Comparison of ENCODE assay signal across 16 mouse cellular contexts in the genomic region with DNA sequence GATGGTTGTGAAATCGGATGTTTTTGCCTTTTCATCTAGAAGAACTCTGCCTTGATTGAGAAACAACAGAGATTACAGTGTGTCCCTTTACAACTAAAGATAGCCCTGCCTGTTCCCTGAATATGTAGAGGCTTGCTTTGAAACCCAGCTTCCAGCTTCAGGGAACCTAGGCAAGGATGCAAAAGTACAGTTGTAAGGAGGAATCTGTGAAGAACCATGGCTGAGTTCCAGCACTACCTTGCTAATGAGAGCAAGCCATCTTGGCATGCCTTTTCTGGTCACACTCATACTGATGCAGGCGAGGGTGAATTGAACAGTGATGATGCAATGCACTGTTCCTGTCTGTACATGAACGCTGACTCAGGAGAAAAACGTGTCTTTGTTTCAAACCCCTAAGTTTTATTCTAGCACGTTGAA.
DNase-seq lines count a peak whose midpoint lies in the region; ATAC-seq and TF ChIP-seq lines count a peak whose summit lies in the region.
"Had no signal": no experiment of that assay in that cellular context is flagged by ENCODE, and none has a peak within 500 bp of the region (broad histone marks: within the 10 kb centered on the region; RNA-seq: fewer than 3 reads in every experiment).

No protein-coding gene starts in this region.

- DNase-seq in heart, adult 18-20 months = peak; percentile 14 to 19
- no peak for DNase-seq in heart, embryonic 10.5 days (ENCODE audit: low spot score)
- DNase-seq in lung, adult 2 months = peak; percentile 7
- no peak for DNase-seq in lung, postnatal 14 days
- no peak for DNase-seq in gastrocnemius, postnatal 36 days
- DNase-seq in embryo, embryonic 9.5 days (ENCODE audit: extremely low spot score) = no peak
- DNase-seq: adrenal gland, postnatal 36 days; cerebellum, adult 8-10 months; right cerebral cortex, postnatal 4 days had no signal

- no peak overlapping the region for H3K4me3 ChIP-seq in heart, embryonic 10.5 days
- no peak overlapping the region for H3K4me3 ChIP-seq in lung, adult 2 months (replicated peaks; ENCODE audit: extremely low read depth, low read depth, low read length)
- no peak overlapping the region for H3K4me3 ChIP-seq in embryonic facial prominence, embryonic 15.5 days (replicated peaks)
- H3K4me3 ChIP-seq: embryonic facial prominence, embryonic 13.5 days; heart, embryonic 15.5 days; left cerebral cortex, adult 2 months; liver, embryonic 15.5 days had no signal

- ATAC-seq in embryonic facial prominence, embryonic 15.5 days (ENCODE audit: insufficient number of reproducible peaks, low FRiP score, low TSS enrichment, low read depth) = no peak
- peak; percentile 59; the same call in 1 of the 2 replicates for ATAC-seq in monocyte, adult 5-6 weeks (replicated peaks; ENCODE audit: insufficient number of reproducible peaks, low FRiP score, low TSS enrichment, poor library complexity, severe bottlenecking)

- H3K36me3 ChIP-seq in heart, embryonic 10.5 days = no peaks in the 10 kb centered on the region
- no peaks in the 10 kb centered on the region for H3K36me3 ChIP-seq in embryonic facial prominence, embryonic 15.5 days
- H3K36me3 ChIP-seq: embryonic facial prominence, embryonic 13.5 days; heart, embryonic 15.5 days; liver, embryonic 15.5 days had no signal

- H3K9ac ChIP-seq in embryonic facial prominence, embryonic 15.5 days = no peak overlapping the region
- H3K9ac ChIP-seq: embryonic facial prominence, embryonic 13.5 days; heart, embryonic 15.5 days; liver, embryonic 15.5 days had no signal

- no peaks in the 10 kb centered on the region for H3K27me3 ChIP-seq in heart, embryonic 10.5 days (ENCODE audit: insufficient read depth, poor library complexity, severe bottlenecking)
- H3K27me3 ChIP-seq in embryonic facial prominence, embryonic 15.5 days = no peaks in the 10 kb centered on the region
- H3K27me3 ChIP-seq: embryonic facial prominence, embryonic 13.5 days; heart, embryonic 15.5 days; liver, embryonic 15.5 days had no signal

- no peak for TF ChIP-seq POLR2A in lung, adult 2 months (IDR thresholded peaks at IDR 0.05; ENCODE audit: borderline replicate concordance, extremely low read depth, low read depth, low read length)

- no peak overlapping the region for H3K4me2 ChIP-seq in embryonic facial prominence, embryonic 15.5 days (replicated peaks)
- H3K4me2 ChIP-seq: embryonic facial prominence, embryonic 13.5 days; heart, embryonic 15.5 days; liver, embryonic 15.5 days had no signal

- no peak for TF ChIP-seq CTCF in lung, adult 2 months (IDR thresholded peaks at IDR 0.05; ENCODE audit: insufficient read depth, low read length)

- intact Hi-C loops in gastrocnemius, postnatal 36 days (cut with DNase I) = no loop called here

- no peaks in the 10 kb centered on the region for H3K4me1 ChIP-seq in heart, embryonic 10.5 days
- H3K4me1 ChIP-seq in lung, adult 2 months (ENCODE audit: control insufficient read depth, insufficient read depth, low read length) = no peaks in the 10 kb centered on the region
- 0 out of 2 replicates have a peak, but pooled peaks cover 11% of the 10 kb centered on the region for H3K4me1 ChIP-seq in embryonic facial prominence, embryonic 15.5 days
- H3K4me1 ChIP-seq: heart, embryonic 15.5 days; liver, embryonic 15.5 days had no signal

- no peaks in the 10 kb centered on the region for H3K9me3 ChIP-seq in heart, embryonic 10.5 days
- H3K9me3 ChIP-seq in embryonic facial prominence, embryonic 15.5 days (replicated peaks) = no peaks in the 10 kb centered on the region
- H3K9me3 ChIP-seq: embryonic facial prominence, embryonic 13.5 days; heart, embryonic 15.5 days; liver, embryonic 15.5 days had no signal

- H3K27ac ChIP-seq in heart, embryonic 10.5 days = no peak overlapping the region
- H3K27ac ChIP-seq in embryonic facial prominence, embryonic 15.5 days (replicated peaks) = 0 out of 2 replicates have a peak overlapping the region, but pooled peaks have one; percentile 28
- H3K27ac ChIP-seq: embryonic facial prominence, embryonic 13.5 days; heart, embryonic 15.5 days; kidney, postnatal 0 days; left cerebral cortex, adult 2 months; liver, embryonic 15.5 days had no signal

- 67% methylated on average over 5 of the region's 5 CpGs for WGBS in heart, embryonic 10.5 days
- 41% methylated on average over 5 of the region's 5 CpGs for WGBS in lung, adult 2 months
- WGBS in embryonic facial prominence, embryonic 15.5 days = 44% methylated on average over 5 of the region's 5 CpGs

Comparison
In these comparisons a context has a peak if more than half of its experiments do, and no peak if none do; other contexts are left out.
1. DNase-seq: peak in heart, adult 18-20 months (2 of 2) and lung, adult 2 months (single experiment); none in heart, embryonic 10.5 days (single experiment), lung, postnatal 14 days (single experiment), gastrocnemius, postnatal 36 days (0 of 2) and embryo, embryonic 9.5 days (single experiment).